Mouse (Mus musculus): ENCODE measurements around the gene Map1s. TPM values are rescaled to one million over a fixed set of nuclear protein-coding genes. Genes with fewer than 3 reads are reported as not detected.
A peak's percentile ranks its signal among the peaks of the same experiment; 100 is the strongest.

The Map1s gene
- 26.0 and 31.1 TPM in 2 replicates for polyA plus RNA-seq (2014; fragmentation: Nextera tagmentation; extraction: Ambion mirVana)

DNA sequence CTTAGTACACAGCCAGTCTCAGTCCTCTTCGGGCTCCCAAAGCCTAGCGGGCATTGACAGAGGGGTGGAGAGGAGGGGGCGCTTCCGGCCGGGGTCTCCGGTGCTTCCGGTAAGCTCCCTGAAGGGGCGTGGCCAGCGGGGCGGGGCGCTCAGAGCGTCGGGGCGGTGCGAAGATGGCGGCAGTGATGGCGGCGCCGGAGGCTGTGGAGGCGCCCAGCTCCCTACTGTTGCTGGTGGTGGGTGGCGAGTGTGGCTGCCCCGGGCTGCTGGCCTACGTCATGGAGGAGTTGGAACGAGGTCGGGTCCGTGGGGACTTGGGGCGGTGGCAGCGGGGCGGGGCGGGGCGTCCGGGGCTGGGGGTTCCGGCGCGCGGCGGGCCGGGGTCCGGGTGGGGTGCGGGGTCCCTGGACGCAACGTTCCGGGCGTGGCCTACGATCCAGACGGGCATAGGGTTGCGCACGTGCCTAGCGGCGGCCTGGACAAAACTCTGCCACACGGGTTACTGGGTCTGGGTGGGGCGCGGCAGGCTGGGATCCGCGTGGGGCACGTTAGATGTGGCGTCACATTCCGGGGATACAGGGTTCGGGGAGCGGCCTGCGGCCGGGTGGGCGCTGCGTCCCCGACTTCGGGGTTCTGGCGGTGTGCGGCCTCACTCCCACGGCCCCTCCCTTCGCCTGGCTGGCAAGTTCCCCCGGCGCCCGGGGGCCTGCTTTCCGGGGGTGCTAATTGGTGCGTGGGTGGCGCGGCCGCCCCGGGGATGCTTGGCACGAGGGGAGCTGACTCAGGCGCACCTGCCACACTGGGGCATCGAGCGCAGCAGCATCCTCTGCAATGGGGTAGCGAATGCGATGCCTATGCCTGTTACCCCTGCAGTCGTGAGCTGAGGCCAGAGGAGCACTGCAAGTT, at the start of gene Map1s:
Map1s (plus strand) TSS at position 102 of the 906 bp plus-strand sequence.
- ATAC-seq (replicated peaks; ENCODE audit: insufficient number of reproducible peaks, low FRiP score, low TSS enrichment): peak; percentile 81
- Histone ChIP-seq H3K4me3 (ENCODE audit: low read depth, low read length) (peak within 1 kb of the TSS; percentile 82), H3K27ac (ENCODE audit: low read depth, low read length) (peak within 1 kb of the TSS; percentile 92), H3K27me3 (ENCODE audit: control insufficient read depth, insufficient read depth, low read length) (no peaks in the 10 kb centered on the region; the same call in 1 of the 2 replicates), H3K4me1 (ENCODE audit: control insufficient read depth, insufficient read depth, low read length) (peaks cover 13% of the 10 kb centered on the region), H3K9ac (ENCODE audit: low read depth, low read length) (peak within 1 kb of the TSS; percentile 89), H3K36me3 (ENCODE audit: control insufficient read depth, insufficient read depth, low read length) (no peaks in the 10 kb centered on the region), H3K4me2 (peak within 1 kb of the TSS; percentile 82), H3K9me3 (replicated peaks; ENCODE audit: control insufficient read depth, low read length) (no peaks in the 10 kb centered on the region)
- WGBS (ENCODE audit: insufficient replicate concordance): under 1% methylated on average over 79 of the region's 86 CpGs

DNA sequence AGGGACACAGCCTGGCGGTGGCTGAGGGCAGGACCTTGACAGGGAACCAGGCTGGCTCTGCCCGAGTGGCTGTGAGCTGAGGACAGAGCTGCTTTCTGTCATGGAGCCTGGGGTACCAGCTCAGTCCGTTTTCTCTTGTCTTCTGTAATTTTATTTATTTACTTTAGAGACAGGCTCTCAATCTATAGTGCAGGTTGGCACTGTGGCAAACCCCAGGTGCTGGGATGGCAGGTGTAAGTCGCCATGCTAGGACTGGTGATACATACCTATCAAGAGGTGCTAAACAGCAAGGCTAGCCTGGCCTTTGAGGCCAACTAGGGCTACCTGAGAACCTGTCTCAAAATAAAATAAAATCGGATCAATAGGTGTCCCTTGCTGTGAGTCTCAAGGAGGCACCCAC, 49.7 kb upstream of the Map1s start:
- Histone ChIP-seq H3K27me3 (ENCODE audit: control insufficient read depth, insufficient read depth, low read length) (peaks cover 23% of the 10 kb centered on the region), H3K36me3 (ENCODE audit: control insufficient read depth, insufficient read depth, low read length) (no peaks in the 10 kb centered on the region), H3K9me3 (replicated peaks; ENCODE audit: control insufficient read depth, low read length) (no peaks in the 10 kb centered on the region), H3K4me2 (no peak overlapping the region), H3K4me1 (ENCODE audit: control insufficient read depth, insufficient read depth, low read length) (no peaks in the 10 kb centered on the region), H3K4me3 (ENCODE audit: low read depth, low read length) (no peak overlapping the region), H3K9ac (ENCODE audit: low read depth, low read length) (no peak overlapping the region), H3K27ac (ENCODE audit: low read depth, low read length) (no peak overlapping the region)
- ATAC-seq (replicated peaks; ENCODE audit: insufficient number of reproducible peaks, low FRiP score, low TSS enrichment): no peak
- 62% methylated on average over 5 of the region's 5 CpGs for WGBS (ENCODE audit: insufficient replicate concordance)

DNA sequence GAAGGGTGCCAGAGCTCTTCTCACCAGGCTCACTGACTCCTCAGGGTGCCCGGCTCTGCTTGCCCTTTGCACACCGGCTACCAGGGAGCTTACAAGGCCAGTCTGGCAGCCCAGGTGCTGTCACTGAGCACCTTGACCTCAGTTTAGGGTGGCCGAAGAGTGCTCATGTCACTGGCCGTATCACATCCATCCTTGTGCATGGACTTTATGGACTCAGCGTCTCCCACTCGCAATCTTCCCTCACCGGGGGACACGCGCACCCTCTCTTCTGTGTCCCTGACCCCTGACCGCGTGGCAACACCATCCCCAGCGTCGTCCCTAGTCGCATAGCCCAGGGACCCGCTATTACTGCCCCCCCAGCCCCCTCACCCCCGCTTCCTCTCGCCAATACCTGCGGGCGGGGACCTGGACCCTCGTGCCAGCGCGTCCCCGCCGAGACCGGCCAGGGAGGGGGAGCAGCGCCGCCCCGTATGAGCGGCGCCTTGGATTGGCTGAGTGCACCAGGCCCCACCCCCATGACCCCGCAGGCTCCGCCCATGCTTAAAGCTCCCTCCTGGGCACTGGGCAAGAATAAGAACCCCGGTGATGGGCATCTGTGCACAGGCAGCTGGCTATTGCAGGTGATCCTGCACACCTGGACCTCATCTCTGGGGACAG, 49.1 kb upstream of the Map1s start:
- Histone ChIP-seq H3K27ac (ENCODE audit: low read depth, low read length) (no peak overlapping the region), H3K36me3 (ENCODE audit: control insufficient read depth, insufficient read depth, low read length) (no peaks in the 10 kb centered on the region), H3K9ac (ENCODE audit: low read depth, low read length) (peak overlapping the region; percentile 62), H3K4me1 (ENCODE audit: control insufficient read depth, insufficient read depth, low read length) (no peaks in the 10 kb centered on the region), H3K9me3 (replicated peaks; ENCODE audit: control insufficient read depth, low read length) (no peaks in the 10 kb centered on the region), H3K4me2 (peak overlapping the region; percentile 83), H3K27me3 (ENCODE audit: control insufficient read depth, insufficient read depth, low read length) (peaks cover 28% of the 10 kb centered on the region), H3K4me3 (ENCODE audit: low read depth, low read length) (peak overlapping the region; percentile 45)
- ATAC-seq (replicated peaks; ENCODE audit: insufficient number of reproducible peaks, low FRiP score, low TSS enrichment): peak; percentile 72
- 10% methylated on average over 33 of the region's 33 CpGs for WGBS (ENCODE audit: insufficient replicate concordance)

- Histone ChIP-seq H3K4me3 (ENCODE audit: low read depth, low read length) (no peak overlapping the region), H3K4me2 (no peak overlapping the region), H3K36me3 (ENCODE audit: control insufficient read depth, insufficient read depth, low read length) (no peaks in the 10 kb centered on the region), H3K4me1 (ENCODE audit: control insufficient read depth, insufficient read depth, low read length) (no peaks in the 10 kb centered on the region), H3K9ac (ENCODE audit: low read depth, low read length) (no peak overlapping the region), H3K27me3 (ENCODE audit: control insufficient read depth, insufficient read depth, low read length) (peaks cover 33% of the 10 kb centered on the region), H3K9me3 (replicated peaks; ENCODE audit: control insufficient read depth, low read length) (no peaks in the 10 kb centered on the region), H3K27ac (ENCODE audit: low read depth, low read length) (no peak overlapping the region)
- 13% methylated on average over 4 of the region's 4 CpGs for WGBS (ENCODE audit: insufficient replicate concordance)
- ATAC-seq (replicated peaks; ENCODE audit: insufficient number of reproducible peaks, low FRiP score, low TSS enrichment): no peak
These were observed 48.2 kb upstream of the Map1s start for GRCm38 (mm10) chr8:70857516-70857915.

GRCm38 (mm10) chr8:70862824-70863641, 42.7 kb upstream of the Map1s start, which contains the start of gene Kcnn1:
Gene Kcnn1 (minus strand): TSS chr8:70863258.
- H3K4me3 ChIP-seq (ENCODE audit: low read depth, low read length): peak within 1 kb of the TSS; percentile 61
- peak within 1 kb of the TSS; percentile 72 for H3K9ac ChIP-seq (ENCODE audit: low read depth, low read length)
- peak within 1 kb of the TSS; percentile 29; the same call in 1 of the 2 replicates for H3K27ac ChIP-seq (ENCODE audit: low read depth, low read length)
- H3K9me3 ChIP-seq (replicated peaks; ENCODE audit: control insufficient read depth, low read length): no peaks in the 10 kb centered on the region
- H3K36me3 ChIP-seq (ENCODE audit: control insufficient read depth, insufficient read depth, low read length): no peaks in the 10 kb centered on the region
- peaks cover 34% of the 10 kb centered on the region for H3K27me3 ChIP-seq (ENCODE audit: control insufficient read depth, insufficient read depth, low read length)
- WGBS (ENCODE audit: insufficient replicate concordance): under 1% methylated on average over 54 of the region's 55 CpGs
- peaks cover 31% of the 10 kb centered on the region for H3K4me1 ChIP-seq (ENCODE audit: control insufficient read depth, insufficient read depth, low read length)
- no peak for ATAC-seq (replicated peaks; ENCODE audit: insufficient number of reproducible peaks, low FRiP score, low TSS enrichment)
- peak within 1 kb of the TSS; percentile 88 for H3K4me2 ChIP-seq

DNA sequence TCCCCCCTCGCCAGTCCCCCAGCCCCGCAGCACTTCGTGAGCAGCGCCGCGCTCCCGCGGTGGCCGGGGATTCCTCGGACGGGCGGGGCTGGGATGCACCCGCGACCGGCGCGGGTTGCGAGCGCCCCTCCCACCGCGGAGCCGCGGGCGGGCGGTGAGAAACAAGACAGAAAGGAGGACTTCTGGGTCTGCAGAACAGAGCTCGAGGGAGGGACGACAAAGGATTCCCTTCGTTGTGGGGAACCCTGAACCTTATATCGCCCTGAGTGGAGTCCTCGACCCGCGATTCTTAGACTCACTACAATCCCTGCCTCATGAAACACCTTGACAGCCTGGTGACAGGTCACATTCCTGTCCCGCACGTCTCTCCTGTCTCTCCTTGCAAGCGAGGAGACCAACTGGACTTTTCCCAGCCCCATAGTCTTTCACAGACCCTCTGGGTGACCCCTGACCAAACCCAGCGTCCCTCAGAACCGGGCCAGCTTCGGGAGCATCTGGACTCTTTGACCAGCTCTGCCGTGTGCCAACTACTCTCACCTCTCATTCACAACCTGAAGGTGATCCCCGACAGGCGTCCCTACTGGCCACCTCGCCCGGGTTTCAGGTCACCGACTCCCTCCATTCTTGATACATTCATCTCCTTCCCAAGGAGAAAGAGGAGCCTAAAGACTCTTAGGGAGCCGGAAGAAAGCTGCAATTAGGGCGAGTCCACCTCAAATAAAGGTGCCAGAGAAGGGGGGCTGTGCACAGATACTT, 41.6 kb upstream of the Map1s start:
- Histone ChIP-seq H3K9me3 (replicated peaks; ENCODE audit: control insufficient read depth, low read length) (no peaks in the 10 kb centered on the region), H3K27me3 (ENCODE audit: control insufficient read depth, insufficient read depth, low read length) (peaks cover 34% of the 10 kb centered on the region), H3K4me3 (ENCODE audit: low read depth, low read length) (peak overlapping the region; percentile 61), H3K9ac (ENCODE audit: low read depth, low read length) (peak overlapping the region; percentile 72), H3K4me1 (ENCODE audit: control insufficient read depth, insufficient read depth, low read length) (peaks cover 39% of the 10 kb centered on the region), H3K4me2 (peak overlapping the region; percentile 88), H3K27ac (ENCODE audit: low read depth, low read length) (no peak overlapping the region), H3K36me3 (ENCODE audit: control insufficient read depth, insufficient read depth, low read length) (no peaks in the 10 kb centered on the region)
- 2% methylated on average over 46 of the region's 46 CpGs for WGBS (ENCODE audit: insufficient replicate concordance)
- no peak for ATAC-seq (replicated peaks; ENCODE audit: insufficient number of reproducible peaks, low FRiP score, low TSS enrichment)

DNA sequence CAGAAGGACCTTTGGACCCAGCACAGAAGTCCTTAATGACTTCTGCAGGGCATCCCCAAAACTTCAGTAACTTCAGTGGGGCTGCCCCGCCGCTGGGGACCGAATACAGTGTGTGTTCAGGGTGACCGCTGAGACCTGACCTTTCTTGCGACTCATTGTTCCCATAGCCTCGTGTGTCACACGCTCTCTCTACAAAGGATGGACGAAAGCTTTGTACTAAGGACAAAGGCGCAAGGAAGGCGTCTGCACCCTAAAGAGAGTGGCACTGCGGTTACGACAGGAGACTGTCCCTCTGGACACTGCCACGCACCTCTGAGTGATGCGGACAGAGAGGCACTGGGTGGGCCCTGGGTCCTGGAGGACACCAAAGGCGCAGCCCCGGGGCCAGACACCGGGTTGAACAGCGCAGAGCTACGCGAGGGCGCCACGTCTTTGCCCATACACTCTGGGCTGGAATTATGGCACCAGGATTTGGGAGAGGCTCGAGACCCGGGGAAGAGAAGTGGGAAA, 41.0 kb upstream of the Map1s start:
- ATAC-seq (replicated peaks; ENCODE audit: insufficient number of reproducible peaks, low FRiP score, low TSS enrichment): 0 out of 2 replicates have a peak, but pooled peaks have one; percentile 11
- Histone ChIP-seq H3K27ac (ENCODE audit: low read depth, low read length) (peak overlapping the region; percentile 74), H3K4me2 (peak overlapping the region; percentile 88), H3K9me3 (replicated peaks; ENCODE audit: control insufficient read depth, low read length) (no peaks in the 10 kb centered on the region), H3K4me3 (ENCODE audit: low read depth, low read length) (peak overlapping the region; percentile 61), H3K27me3 (ENCODE audit: control insufficient read depth, insufficient read depth, low read length) (peaks cover 34% of the 10 kb centered on the region), H3K4me1 (ENCODE audit: control insufficient read depth, insufficient read depth, low read length) (peaks cover 42% of the 10 kb centered on the region), H3K36me3 (ENCODE audit: control insufficient read depth, insufficient read depth, low read length) (no peaks in the 10 kb centered on the region), H3K9ac (ENCODE audit: low read depth, low read length) (peak overlapping the region; percentile 63)
- WGBS (ENCODE audit: insufficient replicate concordance): 2% methylated on average over 24 of the region's 24 CpGs
